Mouse (Mus musculus) lung, postnatal 0 days (tissue): ENCODE measurements around the gene Flrt2. TPM values are rescaled to one million over a fixed set of nuclear protein-coding genes. Genes with fewer than 3 reads are reported as not detected.

Source experiments
- ATAC-seq: fragments of 200-750 bp; cut with Nextera tagmentation; 2 replicates; pipeline ENCODE4 v1.8.0; 2017; ENCODE audit warnings: moderate library complexity
- DNase-seq: peaks from one replicate; pipeline ENCODE4 v3.0.0-alpha.2; 2016; ENCODE audit warnings: low spot score
- H3K27ac ChIP-seq: fragments of 300-500 bp; sonication (generic); 2 replicates; pipeline ENCODE4 v1.5.1; 2014; ENCODE audit warnings: antibody characterized with exemption, mild to moderate bottlenecking, low read length, mixed read lengths
- H3K27me3 ChIP-seq: fragments of 300-500 bp; sonication (generic); replicated peaks from 2 replicates; pipeline ENCODE4 v1.6.1; 2014; ENCODE audit warnings: low read length, mixed read lengths; ENCODE audit not compliant: insufficient read depth
- H3K36me3 ChIP-seq: fragments of 300-500 bp; sonication (generic); 2 replicates; pipeline ENCODE4 v1.6.1; 2014; ENCODE audit warnings: low read length, mixed read lengths; ENCODE audit not compliant: insufficient read depth
- H3K4me1 ChIP-seq: fragments of 300-500 bp; sonication (generic); 2 replicates; pipeline ENCODE4 v1.6.1; 2014; ENCODE audit warnings: antibody characterized with exemption, low read depth, low read length, mixed read lengths; ENCODE audit not compliant: insufficient read depth
- H3K4me2 ChIP-seq: fragments of 300-500 bp; sonication (generic); replicated peaks from 2 replicates; pipeline ENCODE4 v1.6.1; 2014; ENCODE audit warnings: low read depth, mild to moderate bottlenecking, low read length, moderate library complexity, mixed read lengths
- H3K4me3 ChIP-seq: fragments of 300-500 bp; sonication (generic); 2 replicates; pipeline ENCODE4 v1.5.1; 2014; ENCODE audit warnings: low read depth, low read length
- H3K9ac ChIP-seq: fragments of 300-500 bp; sonication (generic); replicated peaks from 2 replicates; pipeline ENCODE4 v1.6.1; 2014; ENCODE audit warnings: low read depth, mild to moderate bottlenecking
- H3K9me3 ChIP-seq: fragments of 300-500 bp; sonication (generic); 2 replicates; pipeline ENCODE4 v1.6.1; 2016; ENCODE audit warnings: low read length, mixed read lengths
- CTCF ChIP-seq: IDR thresholded peaks from 2 replicates; pipeline ENCODE4 v1.5.1; 2016; ENCODE audit warnings: antibody characterized with exemption, mild to moderate bottlenecking
- EP300 ChIP-seq: IDR thresholded peaks from 2 replicates; pipeline ENCODE4 v1.6.1; 2016; ENCODE audit warnings: antibody characterized with exemption, mild to moderate bottlenecking, control low read depth
- WGBS: fragments of 180-500 bp; shearing (Covaris S2); extraction: QIAGEN DNeasy Blood & Tissue Kit; methylation state at CpG from one replicate; pipeline ENCODE4 v1.1.7; 2014; 5-methylcytosine and 5-hydroxymethylcytosine counted together
- polyA plus RNA-seq: library from polyadenylated mRNA; unstranded; fragments of >200 nt; fragmentation: Nextera tagmentation; extraction: Ambion mirVana; gene quantifications from 2 replicates; pipeline ENCODE4 v1.2.1, GENCODE M21; 2015

Flrt2 gene
- polyA plus RNA-seq, 1 experiment from 2014 or later, result 1.7 TPM

GRCm38 (mm10) chr12:95694991-95695833 is 3.2 kb downstream of the Flrt2 start:
- peaks cover 16% of the 10 kb centered on the region for H3K27me3 ChIP-seq
- under 1% methylated on average over 63 of the region's 68 CpGs for WGBS

GRCm38 (mm10) chr12:95695834-95696521 is 4.0 kb downstream of the Flrt2 start:
- TF ChIP-seq EP300 (no peak), CTCF (no peak)
- DNase-seq (peak; percentile 26), ATAC-seq (no peak)
- 0 out of 2 replicates have a peak overlapping the region, but pooled peaks have one; percentile 16 for H3K9ac ChIP-seq
- no peak overlapping the region for H3K27ac ChIP-seq
- peak overlapping the region; percentile 65 for H3K4me3 ChIP-seq
- no peaks in the 10 kb centered on the region for H3K36me3 ChIP-seq
- H3K4me1 ChIP-seq, result peaks cover 15% of the 10 kb centered on the region; the same call in 1 of the 2 replicates
- peak overlapping the region; percentile 87 for H3K4me2 ChIP-seq
- no peaks in the 10 kb centered on the region for H3K9me3 ChIP-seq
- 2% methylated on average over 27 of the region's 28 CpGs for WGBS
- peaks cover 16% of the 10 kb centered on the region for H3K27me3 ChIP-seq

More at GRCm38 (mm10) chr12:95694991-95695833, 3.2 kb downstream of the Flrt2 start:
- H3K9me3 ChIP-seq, result no peaks in the 10 kb centered on the region
- peaks cover 15% of the 10 kb centered on the region; the same call in 1 of the 2 replicates for H3K4me1 ChIP-seq
- H3K4me3 ChIP-seq, result peak overlapping the region; percentile 65
- TF ChIP-seq CTCF (peak; percentile 53), EP300 (no peak)
- ATAC-seq (peak; percentile 86), DNase-seq (peak; percentile 75)
- peak overlapping the region; percentile 87 for H3K4me2 ChIP-seq
- H3K9ac ChIP-seq, result 0 out of 2 replicates have a peak overlapping the region, but pooled peaks have one; percentile 16
- H3K27ac ChIP-seq, result no peak overlapping the region
- no peaks in the 10 kb centered on the region for H3K36me3 ChIP-seq

- Histone ChIP-seq H3K9me3 (no peaks in the 10 kb centered on the region), H3K27ac (no peak overlapping the region), H3K4me3 (peak overlapping the region; percentile 65; the same call in 1 of the 2 replicates), H3K27me3 (peaks cover 10% of the 10 kb centered on the region), H3K4me2 (peak overlapping the region; percentile 87), H3K36me3 (no peaks in the 10 kb centered on the region), H3K9ac (no peak overlapping the region), H3K4me1 (peaks cover 13% of the 10 kb centered on the region; the same call in 1 of the 2 replicates)
- TF ChIP-seq CTCF (no peak), EP300 (no peak)
- ATAC-seq (no peak), DNase-seq (no peak)
- WGBS, result 18% methylated on average over 6 of the region's 6 CpGs
Measured at GRCm38 (mm10) chr12:95696522-95697025, 4.5 kb downstream of the Flrt2 start.

GRCm38 (mm10) chr12:95698556-95698955 is 6.5 kb downstream of the Flrt2 start:
- 50% methylated on average over 1 of the region's 1 CpGs for WGBS
- ATAC-seq (no peak), DNase-seq (peak; percentile 47)
- Histone ChIP-seq H3K27me3 (no peaks in the 10 kb centered on the region), H3K36me3 (no peaks in the 10 kb centered on the region), H3K27ac (no peak overlapping the region), H3K9me3 (no peaks in the 10 kb centered on the region), H3K9ac (no peak overlapping the region), H3K4me3 (no peak overlapping the region), H3K4me1 (peaks cover 8% of the 10 kb centered on the region; the same call in 1 of the 2 replicates), H3K4me2 (no peak overlapping the region)
- TF ChIP-seq CTCF, result peak; percentile 55
- TF ChIP-seq EP300, result no peak

- no peaks in the 10 kb centered on the region for H3K27me3 ChIP-seq
- no peaks in the 10 kb centered on the region for H3K4me1 ChIP-seq
- no peak for DNase-seq
- no peak overlapping the region for H3K27ac ChIP-seq
- TF ChIP-seq CTCF (no peak), EP300 (no peak)
- H3K9ac ChIP-seq, result no peak overlapping the region
- 63% methylated on average over 2 of the region's 2 CpGs for WGBS
- no peak overlapping the region for H3K4me3 ChIP-seq
- H3K9me3 ChIP-seq, result no peaks in the 10 kb centered on the region
- no peak overlapping the region for H3K4me2 ChIP-seq
- H3K36me3 ChIP-seq, result no peaks in the 10 kb centered on the region
- no peak for ATAC-seq
Measured at GRCm38 (mm10) chr12:95700746-95701145, 8.7 kb downstream of the Flrt2 start.

- TF ChIP-seq EP300, result no peak
- TF ChIP-seq CTCF, result no peak
- Histone ChIP-seq H3K9me3 (no peaks in the 10 kb centered on the region), H3K9ac (no peak overlapping the region), H3K27me3 (no peaks in the 10 kb centered on the region), H3K4me2 (no peak overlapping the region), H3K36me3 (no peaks in the 10 kb centered on the region), H3K27ac (no peak overlapping the region), H3K4me3 (no peak overlapping the region), H3K4me1 (no peaks in the 10 kb centered on the region)
- ATAC-seq (no peak), DNase-seq (no peak)
Measured at GRCm38 (mm10) chr12:95701580-95701979, 9.6 kb downstream of the Flrt2 start.
